Mouse (Mus musculus) gastrocnemius, postnatal 25 days (tissue): ENCODE measurements around the gene Vmn2r66. TPM values are rescaled to one million over a fixed set of nuclear protein-coding genes. Genes with fewer than 3 reads are reported as not detected.

Experiments used
- DNase-seq: peaks from one replicate; pipeline ENCODE4 v3.0.0; 2022
- long read RNA-seq, 2 experiments: library from polyadenylated mRNA; stranded (forward); transcript quantifications; one replicate each; pipeline ENCODE4 v2.0.0; 2021
- total RNA-seq, 2 experiments: library from RNA; stranded (reverse); gene quantifications; 1 replicate in 1 of 2; 2 replicates in 1 of 2; pipeline ENCODE4 v1.2.3; 2021

The Vmn2r66 gene
- total RNA-seq, result not detected
- long read RNA-seq, experiment 1, result 0 reads
- long read RNA-seq, experiment 2, result 0 reads

- no peak for DNase-seq
These were observed at the start of gene Vmn2r66 for GRCm38 (mm10) chr7:85012168-85012567. Gene Vmn2r66 (minus strand): TSS chr7:85012268.

GRCm38 (mm10) chr7:84996694-84997093 lies 15.4 kb downstream of the Vmn2r66 start:
- DNase-seq, result no peak

GRCm38 (mm10) chr7:84964015-84964414 lies 48.1 kb downstream of the Vmn2r66 start, which contains the start of gene Vmn2r65:
Gene Vmn2r65 (minus strand): TSS chr7:84964115.
- DNase-seq, result no peak

Other genes with a start within 250 kb of the Vmn2r66 start
- gene Olfr291, start 158.7 kb downstream of the Vmn2r66 start, total RNA-seq, result not detected
- not detected for gene Vmn2r65, start 48.2 kb downstream of the Vmn2r66 start, total RNA-seq
- not detected for gene Vmn2r67, start 143.7 kb upstream of the Vmn2r66 start, total RNA-seq
- gene Vmn2r68, start 225.5 kb upstream of the Vmn2r66 start, total RNA-seq, result not detected